Mouse (Mus musculus) thymus, postnatal 0 days (tissue): ENCODE data around the gene Gm28374. TPM values are rescaled to one million over a fixed set of nuclear protein-coding genes. Genes with fewer than 3 reads are reported as not detected.

Source experiments
- DNase-seq: peaks from one replicate; pipeline ENCODE4 v3.0.0-alpha.2; 2015; ENCODE audit warnings: low spot score
- polyA plus RNA-seq: library from polyadenylated mRNA; unstranded; fragments of >200 nt; fragmentation: Nextera tagmentation; extraction: Ambion mirVana; gene quantifications from 2 replicates; pipeline ENCODE4 v1.2.1, GENCODE M21; 2015

Gene Gm28374
- polyA plus RNA-seq, 1 experiment from 2014 or later = 1.4 TPM

DNA sequence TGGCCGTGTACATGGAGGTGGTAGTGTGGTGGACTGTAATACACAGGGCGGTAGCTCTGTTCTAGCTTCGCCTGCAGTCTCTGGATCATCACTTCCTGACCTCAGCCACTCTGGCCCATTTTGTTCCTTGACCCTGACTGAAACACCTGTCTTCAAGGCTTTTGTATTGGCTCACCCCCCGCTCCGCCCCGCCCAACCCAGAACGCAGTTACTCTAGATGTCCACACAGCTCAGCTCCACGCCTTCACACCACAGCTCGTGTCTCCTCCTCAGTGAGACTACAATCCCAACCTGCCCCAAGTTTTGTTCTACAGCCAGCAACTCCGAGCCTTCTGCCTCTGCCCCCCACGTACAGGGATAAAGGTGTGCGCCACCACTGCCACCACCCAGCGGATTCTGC lies 6.8 kb upstream of the Gm28374 start:
- no peak for DNase-seq

DNA sequence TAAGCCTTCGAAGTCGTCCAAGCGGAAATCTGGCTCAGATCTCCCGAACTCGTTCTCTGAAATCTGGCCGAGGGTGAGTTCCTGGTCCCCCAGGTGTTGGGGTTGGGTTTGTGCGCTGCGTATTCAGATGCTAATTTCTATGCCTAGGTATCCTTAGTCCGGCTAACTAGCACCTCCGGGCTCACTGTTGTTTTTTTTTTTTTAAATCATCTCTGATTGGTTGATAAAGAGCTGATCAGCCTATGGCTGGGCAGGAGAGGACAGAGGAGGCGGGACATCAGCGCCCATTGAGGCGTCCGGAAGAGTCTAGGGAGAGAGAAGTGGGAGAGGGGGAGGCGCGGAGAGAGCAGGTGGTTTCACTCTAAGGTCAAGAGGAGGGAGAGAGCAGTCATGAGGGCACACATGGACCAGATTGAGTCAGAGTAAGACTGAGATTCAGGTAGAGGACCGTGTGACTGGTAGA lies 3.4 kb upstream of the Gm28374 start:
- peak; percentile 67 for DNase-seq

DNA sequence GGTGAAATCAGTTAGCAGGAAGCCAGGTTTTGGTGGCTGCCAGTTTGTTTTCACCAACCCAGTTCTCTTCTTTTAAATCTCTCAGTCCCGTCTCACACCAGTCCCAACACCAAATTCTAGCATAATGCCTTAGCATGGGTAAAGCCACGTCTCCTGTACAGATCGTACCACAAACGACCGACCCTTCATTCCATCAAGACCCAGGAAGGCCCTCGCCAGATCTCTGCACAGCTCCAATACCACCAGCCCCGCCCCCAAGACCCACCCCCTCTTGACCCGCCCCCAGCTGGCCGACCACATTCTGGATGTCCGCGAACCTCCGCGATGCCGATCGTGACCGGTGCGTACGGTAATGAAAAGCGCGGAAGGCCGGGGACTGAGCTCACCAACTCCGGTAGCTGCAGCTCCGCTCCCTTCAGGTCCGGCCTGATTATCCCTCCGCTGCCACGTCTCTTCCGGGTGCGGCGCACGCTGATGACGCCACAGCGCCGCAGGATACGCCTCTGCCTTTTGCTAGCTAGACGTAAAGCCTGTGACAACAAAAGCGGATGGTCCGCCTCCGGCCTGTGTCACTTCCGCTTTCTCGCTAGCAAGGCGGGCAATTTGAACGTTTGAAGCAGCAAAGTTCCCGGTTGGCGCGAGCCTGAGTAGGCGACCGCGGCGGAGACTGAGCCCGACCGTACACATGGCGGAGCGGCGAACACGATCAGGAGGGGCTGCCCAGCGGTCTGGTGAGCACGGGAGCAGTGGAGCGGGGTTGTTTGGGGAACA lies 2.6 kb upstream of the Gm28374 start, which contains the start of the genes Zfpl1 and Cdca5:
Gene Zfpl1, minus strand, starts transcription at position 479 of the 771 bp plus-strand sequence.
Gene Cdca5, plus strand, starts transcription at position 506 of the 771 bp plus-strand sequence.
- DNase-seq = peak; percentile 99

DNA sequence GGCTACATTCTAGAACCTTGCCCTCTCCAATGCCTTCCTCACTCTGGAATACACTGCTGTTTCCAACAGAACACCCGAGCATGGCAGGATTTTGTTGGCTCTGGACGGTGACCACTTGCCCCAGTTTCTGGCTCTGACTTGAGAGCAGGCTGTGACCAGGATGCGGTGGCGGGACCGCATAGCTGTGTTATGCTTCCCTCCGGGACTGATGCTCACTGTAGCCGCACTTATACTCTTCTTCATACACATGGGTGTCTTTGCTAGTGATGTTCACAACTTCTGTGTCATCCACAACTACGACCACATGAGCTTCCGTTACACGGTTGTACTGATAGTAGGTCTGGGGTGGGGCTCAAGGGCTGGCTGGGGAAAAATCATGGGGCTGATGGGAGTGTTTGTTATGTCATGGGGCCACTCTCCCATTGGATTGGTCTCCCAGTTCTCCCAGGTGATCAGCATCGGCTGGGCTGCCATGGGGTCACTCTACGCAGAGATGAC lies 2.0 kb downstream of the Gm28374 start, which contains the start of gene Tmem262:
Gene Tmem262, plus strand, starts transcription at position 51 of the 498 bp plus-strand sequence.
- no peak for DNase-seq

DNA sequence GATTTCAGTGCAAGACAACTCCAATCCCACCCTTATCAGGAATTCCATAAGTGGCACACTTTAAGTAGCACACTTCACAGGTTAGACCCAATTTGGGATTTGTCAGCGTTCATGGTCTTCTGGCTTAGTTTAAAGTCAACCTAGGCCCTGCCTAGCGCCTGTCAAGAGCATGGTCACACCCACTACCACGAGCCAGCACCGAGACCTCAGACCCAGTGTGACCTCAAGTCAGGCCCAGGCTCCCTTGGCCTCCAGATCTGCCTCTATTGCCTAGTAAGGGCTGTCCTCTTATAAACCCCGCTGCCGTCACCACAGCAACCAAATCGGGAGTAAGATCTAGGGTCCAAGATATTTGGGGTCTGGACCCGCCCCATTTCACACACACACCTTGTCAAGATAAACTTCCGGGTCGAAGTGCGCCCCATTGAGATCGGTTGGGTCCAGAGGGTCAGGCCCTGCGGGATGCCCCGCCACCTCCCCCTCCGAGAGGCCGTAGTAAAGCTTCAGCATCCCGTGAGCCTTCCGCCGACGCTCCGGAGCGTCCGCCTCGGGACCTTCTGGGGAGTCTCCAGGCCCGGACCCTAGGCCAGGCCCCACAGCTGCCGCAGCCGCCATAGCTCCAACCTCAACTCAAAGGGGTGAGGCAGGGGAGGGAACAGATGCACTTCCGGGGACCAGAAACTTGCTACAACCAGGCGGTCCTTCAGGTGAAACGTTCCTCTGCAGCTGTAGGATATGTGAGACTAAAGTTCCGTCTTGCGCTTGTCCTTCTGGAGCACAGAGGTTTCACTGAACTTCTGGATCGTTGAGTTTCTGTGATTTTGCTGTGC lies 5.3 kb downstream of the Gm28374 start, which contains the start of gene Vps51:
Gene Vps51, minus strand, starts transcription at position 668 of the 830 bp plus-strand sequence.
- peak; percentile 90 for DNase-seq

DNA sequence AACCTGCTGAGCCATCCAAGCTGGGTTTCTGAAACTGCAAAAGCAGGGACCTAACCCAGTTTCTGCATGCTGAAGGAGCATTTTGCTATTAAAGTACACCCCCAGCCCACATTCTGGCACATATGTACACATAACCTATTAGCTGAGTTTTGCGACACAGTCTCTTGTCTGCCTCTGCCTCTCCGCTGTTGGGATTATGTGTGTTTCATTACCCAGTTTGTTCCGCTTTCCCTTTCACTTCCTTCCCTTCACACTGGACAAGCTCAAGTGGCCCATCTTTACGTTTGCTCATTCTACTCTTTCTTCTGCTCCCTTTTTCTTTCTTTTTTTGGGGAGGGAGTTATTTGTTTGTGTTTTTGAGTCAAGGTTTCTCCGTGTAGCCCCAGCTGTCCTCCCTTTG lies 8.2 kb downstream of the Gm28374 start:
- no peak for DNase-seq

DNA sequence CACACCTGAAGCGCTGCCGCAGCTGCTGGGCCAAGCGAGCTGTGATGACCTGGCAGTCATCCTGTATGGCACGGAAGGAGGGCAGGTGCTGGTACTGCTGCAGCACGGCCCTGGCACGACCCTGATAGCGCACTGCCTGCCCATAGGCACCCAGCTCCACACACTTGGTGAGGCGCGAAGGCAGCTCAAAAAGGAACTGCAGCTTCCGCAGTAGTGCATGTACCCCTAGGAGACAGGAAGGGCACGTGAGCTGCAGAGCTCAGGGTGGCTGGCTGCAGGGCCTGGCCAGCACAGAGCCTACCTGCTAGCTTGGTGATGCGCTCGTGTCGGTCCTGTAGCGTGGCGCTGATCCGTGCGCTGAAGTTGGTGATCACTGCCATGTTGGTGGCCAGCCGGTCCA lies 10.8 kb downstream of the Gm28374 start:
- no peak for DNase-seq

DNA sequence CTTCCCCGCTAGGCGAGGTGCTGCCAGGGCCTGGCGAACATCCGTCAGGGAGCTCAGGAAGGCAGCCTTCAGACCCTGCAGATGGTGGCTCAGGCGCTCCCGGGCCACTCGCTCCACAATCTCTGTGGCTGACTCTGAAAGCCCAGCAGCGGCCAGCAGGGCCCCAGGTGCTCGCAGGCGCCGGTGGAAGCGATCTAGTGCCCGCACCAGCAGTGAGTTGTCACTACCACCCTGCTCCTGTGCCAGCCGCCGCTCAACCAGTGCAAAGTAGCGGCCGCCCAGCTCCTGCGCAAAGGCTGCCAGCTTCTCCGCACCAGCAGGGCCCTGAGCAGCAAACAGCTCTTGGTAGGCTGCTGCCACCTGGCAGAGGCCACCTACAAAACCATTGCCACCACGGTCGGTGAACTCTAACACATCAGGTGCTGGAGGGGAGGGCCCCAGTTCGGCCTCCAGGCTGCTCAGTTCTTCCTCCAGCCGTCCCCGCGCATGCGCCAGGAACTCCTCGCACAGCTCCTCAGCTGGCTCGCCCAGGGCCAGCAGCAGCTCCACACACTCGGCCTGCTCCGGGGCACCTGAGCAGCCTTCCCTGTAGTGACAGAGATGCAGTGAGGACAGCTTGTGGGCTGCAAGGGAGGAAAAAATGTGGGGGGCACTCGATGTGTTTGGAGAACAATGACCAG lies 11.3 kb downstream of the Gm28374 start:
- DNase-seq = no peak

DNA sequence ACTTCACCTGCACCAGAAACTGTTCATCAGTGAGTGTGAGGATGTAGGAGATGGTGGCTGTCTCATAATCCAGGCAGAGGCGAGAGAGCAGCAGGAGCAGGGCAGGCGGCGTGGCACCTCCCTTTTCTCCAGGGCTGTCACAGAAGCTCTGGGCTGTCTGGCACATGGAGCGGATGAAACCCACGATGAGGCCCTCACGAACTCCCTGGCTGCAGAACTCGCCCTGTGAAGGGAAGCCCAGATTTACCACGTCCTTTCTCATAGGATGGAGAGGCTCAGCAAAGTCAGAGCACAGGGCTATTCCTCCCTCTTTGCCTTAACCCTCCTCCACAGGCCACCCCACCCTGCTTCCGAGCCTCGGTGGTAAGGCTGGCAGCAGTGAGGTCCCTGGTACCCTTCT lies 12.2 kb downstream of the Gm28374 start:
- no peak for DNase-seq

DNA sequence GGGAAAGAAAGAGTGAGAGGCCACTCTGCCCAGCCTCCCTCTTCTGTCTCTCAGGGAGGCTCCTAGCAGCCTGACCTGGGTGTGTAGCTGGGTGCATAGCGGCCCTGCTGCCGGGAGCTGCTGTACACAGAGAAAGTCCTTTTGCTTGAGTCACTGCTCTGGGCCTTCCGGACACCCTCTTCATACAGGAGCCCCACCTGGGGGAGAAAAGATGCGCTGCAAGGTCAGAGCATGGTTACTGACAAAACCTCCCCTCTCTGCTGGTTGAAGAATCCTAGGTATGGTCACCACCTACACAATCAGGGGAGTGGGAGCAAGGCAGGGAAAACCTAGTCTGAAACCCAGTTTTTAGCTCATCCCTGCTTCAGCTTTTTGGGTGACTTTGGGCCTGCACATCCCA lies 13.1 kb downstream of the Gm28374 start:
- DNase-seq = peak; percentile 30

DNA sequence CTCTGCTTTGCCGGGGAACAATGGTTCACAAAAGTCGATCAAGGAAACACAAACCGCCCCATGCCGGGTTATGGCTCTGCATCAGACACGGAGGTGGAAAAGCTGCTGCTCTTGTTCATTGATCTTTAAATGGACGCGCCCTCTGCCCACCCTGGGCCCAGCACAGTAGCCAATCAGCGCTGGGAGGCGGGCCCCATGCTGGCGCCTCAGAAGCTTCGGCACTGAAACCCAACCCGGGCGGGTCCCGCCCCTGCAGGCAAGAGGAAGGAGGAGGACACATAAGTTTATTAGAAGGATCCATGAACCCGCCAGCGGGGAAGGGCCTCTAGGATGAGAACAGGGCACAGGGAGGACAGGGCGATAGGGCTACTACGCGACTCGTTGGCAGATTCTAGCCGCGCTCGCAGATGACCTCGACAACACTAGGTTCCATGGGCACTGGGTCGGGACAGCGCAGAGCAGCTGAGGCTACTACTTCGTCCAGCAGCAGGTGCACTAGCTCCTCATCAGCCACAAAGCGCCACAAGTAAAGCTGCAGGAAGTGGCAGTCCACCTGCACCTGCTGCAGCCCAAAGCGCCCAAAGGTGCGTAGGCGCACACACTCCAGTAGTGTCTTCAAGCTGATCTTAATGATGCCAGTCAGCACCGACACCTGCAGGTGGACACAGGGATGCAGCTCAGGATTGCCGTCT lies 14.2 kb downstream of the Gm28374 start, which contains the start of gene Tm7sf2:
Gene Tm7sf2, minus strand, starts transcription at position 650 of the 692 bp plus-strand sequence.
- DNase-seq = peak; percentile 87

DNA sequence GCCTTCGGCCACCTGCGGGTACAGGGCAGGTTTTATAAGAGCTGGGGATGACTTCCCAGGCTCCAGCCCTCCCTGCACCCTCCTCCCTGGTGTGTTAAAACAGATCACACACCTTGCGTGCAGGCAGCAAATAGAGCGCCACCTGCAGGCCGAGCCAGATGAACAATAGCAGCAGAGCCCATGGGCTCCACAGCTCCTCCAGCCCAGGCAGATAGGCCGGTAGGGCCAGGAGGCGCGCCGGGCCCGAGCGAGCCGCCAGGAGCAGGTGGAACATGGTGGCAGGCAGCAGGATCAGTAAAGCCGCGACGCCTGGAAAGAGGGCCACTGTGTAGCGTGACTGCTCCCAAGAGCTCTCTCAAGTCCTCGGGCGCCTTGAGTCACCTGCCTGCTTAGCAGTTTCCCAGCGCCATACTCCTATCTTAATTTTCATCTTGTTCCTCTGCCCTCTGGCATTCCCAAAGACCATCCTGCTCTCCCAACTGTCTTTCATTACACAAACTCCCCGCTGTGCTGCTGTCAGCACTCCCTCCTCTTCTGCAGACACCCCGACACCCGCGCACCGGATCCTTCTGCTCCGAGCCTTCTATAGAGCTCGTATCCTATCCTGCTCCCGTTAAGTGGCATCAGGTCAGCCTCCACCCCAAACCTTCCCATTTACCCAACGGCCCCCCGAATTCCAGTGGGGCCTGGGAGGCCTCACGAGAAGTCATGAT lies 14.9 kb downstream of the Gm28374 start:
- peak; percentile 88 for DNase-seq

DNA sequence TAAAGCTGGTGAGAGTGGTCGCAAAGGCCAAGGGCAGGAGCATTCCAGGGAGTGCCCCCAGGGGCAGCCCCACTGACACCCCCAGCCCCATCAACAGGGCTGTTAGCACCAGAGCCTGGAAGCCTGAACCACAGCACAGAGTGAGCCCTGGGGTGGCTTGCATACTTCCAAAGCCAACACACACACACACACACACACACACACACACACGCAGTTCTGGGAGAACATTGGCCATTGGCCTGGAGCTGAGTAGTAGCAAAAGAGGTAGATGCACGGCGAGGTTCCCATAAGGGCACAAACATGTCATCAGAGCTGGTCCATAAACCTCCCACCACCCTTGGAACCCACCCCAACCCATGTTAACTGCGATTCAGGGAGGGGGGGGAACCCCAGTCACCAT lies 15.5 kb downstream of the Gm28374 start:
- DNase-seq = no peak

DNA sequence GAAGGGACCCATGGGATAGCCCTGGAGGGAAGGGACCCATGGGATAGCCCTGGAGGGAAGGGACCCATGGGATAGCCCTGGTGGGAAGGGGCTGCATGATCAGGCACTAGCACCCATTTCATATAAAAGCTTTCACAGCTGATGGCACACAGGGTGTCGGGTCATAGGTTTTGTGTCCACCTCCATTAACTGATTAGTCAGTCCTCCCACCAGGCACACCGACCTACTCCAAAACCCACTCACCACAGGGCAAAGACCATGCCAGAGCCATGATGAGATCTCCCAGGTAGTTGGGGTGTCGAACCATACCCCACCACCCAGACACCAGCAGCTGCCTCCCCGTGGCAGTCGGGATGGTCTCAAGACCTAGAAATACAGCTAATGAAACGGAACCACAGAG lies 19.0 kb downstream of the Gm28374 start:
- DNase-seq = no peak

DNA sequence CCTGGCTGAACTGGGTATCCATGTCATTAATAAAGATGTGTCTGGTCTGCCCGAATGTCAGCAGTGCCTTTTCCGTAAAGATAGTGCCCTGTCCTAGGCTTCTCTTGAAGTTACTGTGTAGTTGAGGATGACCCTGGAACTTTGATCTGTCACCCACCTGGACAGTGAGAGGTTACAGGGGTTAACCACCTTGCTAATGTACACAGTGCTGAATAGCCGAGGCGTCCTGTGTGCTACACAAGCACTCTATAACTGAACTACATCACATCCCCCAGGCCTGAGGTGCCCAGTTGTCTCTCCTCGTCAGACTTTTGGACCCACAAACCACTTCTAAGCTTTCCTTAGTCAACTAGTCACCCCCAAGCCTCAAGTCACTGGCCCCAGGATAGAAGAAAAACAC lies 19.6 kb downstream of the Gm28374 start:
- no peak for DNase-seq

DNA sequence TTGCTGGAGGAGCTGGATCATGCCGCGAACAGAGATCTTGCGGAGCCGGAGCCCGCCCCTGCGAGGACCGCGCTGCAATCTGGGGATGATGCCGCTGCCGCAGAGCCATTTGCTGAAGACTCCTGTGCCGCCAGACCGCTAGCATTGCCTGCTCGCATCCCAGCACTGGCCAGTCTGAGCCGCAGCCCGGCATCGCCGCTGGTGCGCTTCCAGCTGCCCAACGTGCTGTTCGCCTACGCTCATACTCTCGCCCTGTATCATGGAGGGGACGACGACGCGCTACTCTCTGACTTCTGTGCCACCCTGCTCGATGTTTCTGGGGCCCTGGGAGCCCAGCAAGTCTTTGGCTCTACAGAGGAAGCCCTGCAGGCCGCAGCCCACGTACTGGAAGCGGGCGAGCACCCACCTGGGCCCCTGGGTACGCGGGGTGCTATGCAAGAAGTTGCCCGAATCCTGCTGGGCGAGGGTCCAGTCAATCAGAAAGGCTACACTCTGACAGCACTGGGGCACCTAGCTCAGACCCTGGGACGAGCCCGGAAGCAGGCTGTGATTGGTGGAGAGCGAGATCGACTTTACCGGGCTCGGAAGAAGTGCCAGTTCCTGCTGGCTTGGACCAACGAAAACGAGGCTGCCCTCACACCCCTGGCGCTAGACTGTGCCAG lies 20.3 kb downstream of the Gm28374 start:
- peak; percentile 71 for DNase-seq

DNA sequence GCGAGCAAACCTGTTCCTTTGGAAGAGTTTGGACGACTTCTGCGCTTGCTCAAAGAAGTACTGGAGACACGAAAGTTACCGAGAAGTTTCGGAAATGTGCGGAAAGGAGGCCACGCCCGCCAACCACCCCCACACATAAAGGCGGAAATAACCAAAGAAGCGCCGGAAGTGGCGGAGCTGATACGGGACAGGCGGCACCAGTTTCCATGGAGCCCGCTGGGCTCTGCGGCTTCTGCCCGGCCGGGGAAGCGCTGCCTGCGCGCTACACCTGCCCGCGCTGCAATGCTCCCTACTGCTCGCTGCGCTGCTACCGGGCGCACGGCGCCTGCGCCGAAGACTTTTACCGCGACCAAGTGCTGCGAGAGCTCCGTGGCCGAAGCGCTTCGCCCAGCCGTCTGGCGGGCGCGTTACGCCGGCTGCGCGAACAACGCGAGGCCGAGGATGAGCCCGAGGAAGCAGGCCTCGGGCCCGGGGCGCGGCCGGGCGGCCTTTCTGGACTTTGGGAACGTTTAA lies 21.0 kb downstream of the Gm28374 start, which contains the start of gene Znhit2:
Gene Znhit2, plus strand, starts transcription at position 172 of the 513 bp plus-strand sequence.
- DNase-seq = peak; percentile 97

DNA sequence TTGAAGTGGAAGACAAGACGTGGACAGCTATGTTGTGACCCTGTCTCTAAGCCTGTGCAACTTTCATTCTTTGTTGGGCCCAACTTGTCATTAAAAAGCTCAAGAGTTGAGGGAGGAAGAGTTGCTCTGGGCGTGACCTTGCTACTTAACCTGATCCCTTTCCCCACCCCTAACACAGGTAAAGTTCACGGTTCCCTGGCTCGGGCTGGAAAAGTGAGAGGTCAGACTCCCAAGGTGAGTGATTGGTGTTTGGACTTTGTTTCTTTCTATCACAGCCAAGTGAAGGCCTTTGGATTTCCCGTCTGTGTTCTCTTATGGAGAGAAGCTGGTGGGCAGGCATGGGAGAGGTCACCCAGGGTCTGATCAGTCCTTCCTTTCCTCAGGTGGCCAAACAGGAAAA lies 23.1 kb downstream of the Gm28374 start:
- DNase-seq = no peak

DNA sequence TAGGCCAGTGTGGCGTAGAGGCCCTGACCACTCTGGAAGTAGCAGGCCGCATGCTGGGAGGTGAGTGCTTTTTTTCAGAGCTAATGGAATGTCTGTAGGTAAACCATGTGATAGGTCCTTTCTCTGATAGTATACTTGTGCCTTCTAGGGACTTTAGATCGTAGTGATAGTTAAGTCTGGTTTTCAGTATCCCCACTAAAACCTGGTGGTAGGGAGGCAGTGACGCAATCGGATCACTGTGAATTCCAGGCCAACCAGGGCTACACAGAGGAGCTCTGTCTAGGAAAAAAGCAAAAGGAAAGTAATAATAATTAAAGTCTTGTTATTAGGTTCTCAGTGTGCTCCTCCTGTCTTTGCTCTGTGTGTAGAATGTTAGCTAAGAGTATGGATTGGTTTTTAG lies 23.5 kb downstream of the Gm28374 start:
- no peak for DNase-seq
